Mouse (Mus musculus) NIH3T3 (cell line): ENCODE measurements around the gene Nt5dc2.

ENCODE experiments used
- DNase-seq: peaks from one replicate; pipeline ENCODE4 v3.0.0-alpha.2; 2012; ENCODE audit warnings: low read depth

Nt5dc2 gene

GRCm38 (mm10) chr14:31168425-31168824 lies 37.6 kb downstream of the Nt5dc2 start, which contains the start of gene Stab1:
Stab1 (minus strand) TSS chr14:31168641.
- DNase-seq, result no peak

GRCm38 (mm10) chr14:31169508-31169907 lies 38.7 kb downstream of the Nt5dc2 start:
- no peak for DNase-seq

DNA sequence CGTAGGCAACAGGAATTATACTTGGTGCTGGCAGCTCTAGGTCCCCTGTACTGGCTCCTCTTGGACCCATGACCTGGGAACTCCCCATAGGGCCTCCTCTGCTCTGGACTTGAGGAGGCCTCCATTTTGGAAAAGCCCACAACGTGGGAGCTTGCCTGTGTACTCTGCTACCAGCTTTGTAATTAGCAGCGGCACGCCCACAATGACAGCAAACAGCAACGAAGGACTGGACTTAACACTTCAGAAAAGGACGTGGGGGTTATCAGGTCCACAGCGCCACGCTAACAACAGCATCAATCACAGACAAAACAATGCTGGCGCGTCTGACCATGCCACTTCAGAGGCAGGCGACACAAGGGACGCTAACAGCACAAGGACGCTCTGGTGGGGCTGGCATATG lies 40.1 kb downstream of the Nt5dc2 start:
- no peak for DNase-seq

DNA sequence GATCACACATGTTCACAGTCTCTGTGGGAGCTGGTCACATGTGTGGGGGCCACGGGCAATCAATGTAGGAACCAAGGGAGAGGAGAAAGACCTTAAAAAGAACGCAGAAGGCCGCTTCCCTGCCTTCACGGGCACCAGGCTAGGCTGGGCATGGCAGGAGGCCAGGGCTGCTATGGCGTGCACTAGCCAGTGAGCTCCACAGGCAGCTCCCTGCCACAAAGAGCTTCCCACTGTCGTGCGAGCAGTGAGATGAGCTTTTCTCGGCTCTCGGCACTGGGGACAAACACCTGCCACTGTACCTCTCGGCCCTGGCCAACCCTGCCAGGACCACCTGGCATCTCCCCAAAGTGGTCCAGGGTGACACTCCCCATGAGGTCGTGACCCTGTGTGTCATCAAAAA lies 40.5 kb downstream of the Nt5dc2 start:
- no peak for DNase-seq

- no peak for DNase-seq
Measured at GRCm38 (mm10) chr14:31171821-31172220, 41.0 kb downstream of the Nt5dc2 start.

GRCm38 (mm10) chr14:31172781-31173455 lies 42.1 kb downstream of the Nt5dc2 start:
- DNase-seq, result no peak

GRCm38 (mm10) chr14:31173537-31173936 lies 42.7 kb downstream of the Nt5dc2 start:
- no peak for DNase-seq

DNA sequence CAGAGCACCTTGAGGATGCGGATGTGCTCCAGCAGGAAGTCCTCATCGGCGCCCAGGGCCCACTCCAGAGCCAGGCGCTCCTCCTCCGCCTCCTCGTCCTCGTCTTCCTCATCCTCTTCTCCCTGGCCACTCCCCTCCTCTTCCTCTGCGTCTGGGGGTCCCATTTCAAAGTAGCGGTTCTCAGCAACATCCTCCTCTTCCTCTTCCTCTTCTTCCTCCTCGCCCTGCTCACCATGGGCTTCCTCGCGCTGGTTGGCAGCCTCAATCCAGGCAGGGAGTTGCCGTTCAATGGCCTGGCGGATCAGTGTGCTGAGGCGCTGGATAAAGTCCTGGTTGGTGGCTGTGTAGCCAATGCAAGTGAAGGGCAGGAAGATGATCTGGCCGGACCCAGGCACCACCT lies 46.4 kb downstream of the Nt5dc2 start:
- no peak for DNase-seq

GRCm38 (mm10) chr14:31177715-31178114 lies 46.9 kb downstream of the Nt5dc2 start:
- no peak for DNase-seq

DNA sequence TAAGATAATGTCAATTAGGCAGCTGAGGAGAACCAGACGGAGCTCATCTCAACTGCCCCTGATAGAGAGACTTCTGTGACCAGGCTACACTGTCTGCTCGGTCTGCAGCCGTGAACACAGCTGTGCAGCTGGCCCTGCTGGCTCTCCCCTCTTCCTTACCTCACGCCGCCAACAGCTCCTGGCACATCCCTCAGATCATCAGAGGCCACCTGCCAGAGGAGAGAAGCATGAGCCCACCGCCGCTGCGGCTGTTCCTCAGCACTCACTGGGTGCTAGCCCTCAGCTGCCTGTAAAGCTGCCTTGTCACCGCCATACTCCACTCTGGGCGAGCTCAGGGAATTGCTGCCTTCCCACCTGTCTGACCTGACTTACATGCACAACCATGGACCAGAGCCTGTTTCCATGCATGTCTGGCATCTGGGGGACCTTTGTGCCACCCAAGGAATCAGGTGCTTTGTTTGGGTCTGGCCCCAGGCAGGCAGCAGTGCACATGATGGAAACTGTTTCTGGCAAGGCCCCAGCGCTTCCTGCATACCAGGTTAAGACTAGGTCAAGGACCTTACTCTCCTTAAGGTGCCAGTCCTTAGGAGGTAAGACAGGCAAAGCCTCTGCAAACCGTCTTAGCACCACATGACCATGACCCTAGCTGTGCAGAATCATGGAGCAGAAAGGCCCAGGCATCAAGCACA lies 49.0 kb downstream of the Nt5dc2 start:
- no peak for DNase-seq

DNA sequence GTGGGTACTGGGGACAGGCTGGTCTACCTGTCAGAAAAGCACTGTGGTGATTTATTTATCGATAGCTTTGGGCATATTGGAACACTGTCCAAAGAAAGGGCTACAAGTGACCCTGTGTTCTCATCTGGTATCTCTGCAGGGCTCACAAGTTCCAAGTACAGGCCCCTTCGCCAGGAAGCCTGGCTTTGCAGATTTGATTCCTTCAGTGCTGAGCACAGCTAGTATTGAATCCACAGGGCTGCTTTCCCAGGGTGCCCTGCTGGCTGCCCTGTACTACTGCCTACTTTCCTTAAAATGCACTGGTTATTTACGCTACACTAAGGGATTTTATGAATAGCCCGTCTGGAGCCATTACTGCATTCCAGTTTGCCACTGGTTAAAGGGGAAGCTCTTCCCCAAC lies 50.7 kb downstream of the Nt5dc2 start:
- DNase-seq, result no peak

GRCm38 (mm10) chr14:31182786-31183290 lies 52.0 kb downstream of the Nt5dc2 start:
- no peak for DNase-seq

DNA sequence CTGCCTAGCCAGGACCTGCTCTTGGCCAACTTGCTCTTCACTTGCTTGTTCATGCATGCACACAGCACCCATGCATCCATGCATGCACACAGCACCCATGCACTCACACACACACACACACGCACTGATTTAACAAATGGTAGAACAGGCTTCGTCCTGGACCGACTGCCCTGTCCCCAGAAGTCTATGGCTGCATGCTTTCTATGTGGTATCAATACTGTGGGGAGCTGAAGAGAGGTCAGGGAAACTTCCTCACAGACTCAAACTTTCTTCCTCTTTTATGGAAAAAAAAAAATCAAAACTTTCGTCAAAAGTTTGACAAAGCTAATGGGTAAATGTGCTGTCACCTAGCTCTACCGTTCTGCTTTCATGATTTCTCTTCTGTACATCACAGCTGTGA lies 52.7 kb downstream of the Nt5dc2 start:
- no peak for DNase-seq

DNA sequence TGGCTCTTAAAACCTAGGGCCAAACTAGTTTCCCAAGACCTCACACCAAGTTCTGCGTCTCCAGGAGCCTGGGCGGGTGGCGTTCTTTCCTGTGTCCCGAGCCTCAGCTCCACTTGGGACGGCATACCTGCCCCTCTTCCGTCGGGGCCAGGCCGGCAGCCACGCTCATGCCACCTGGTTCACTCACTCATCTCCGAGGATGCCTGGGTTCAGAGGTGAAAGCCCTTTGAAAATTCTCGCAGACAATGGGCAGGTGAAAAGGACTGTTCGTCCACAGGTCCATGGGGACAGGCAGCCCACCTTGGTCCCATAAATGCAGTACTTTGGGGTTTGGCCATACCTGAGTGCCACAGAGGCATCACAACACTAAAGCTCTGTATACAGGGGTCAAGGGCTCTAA lies 53.3 kb downstream of the Nt5dc2 start:
- DNase-seq, result no peak

GRCm38 (mm10) chr14:31186656-31187055 lies 55.8 kb downstream of the Nt5dc2 start:
- no peak for DNase-seq
